Mouse (Mus musculus): ENCODE results near the gene Agps.

GRCm38 (mm10) chr2:75959183-75959849 lies 127.3 kb downstream of the Agps start:
- no peak for TF ChIP-seq CTCF (IDR thresholded peaks at IDR 0.05; ENCODE audit: low read depth, low read length)
- TF ChIP-seq GATA1 (IDR thresholded peaks at IDR 0.05; ENCODE audit: borderline replicate concordance, low read length) = no peak
